Mouse (Mus musculus) heart, postnatal 36 days (tissue): Measurements from ENCODE around the gene Emb. TPM values are rescaled to one million over a fixed set of nuclear protein-coding genes. Genes with fewer than 3 reads are reported as not detected.

ENCODE experiments used
- DNase-seq, 2 experiments: peaks; one replicate each; pipeline ENCODE4 v3.0.0; 2021 to 2022
- intact Hi-C: fragments of 180-260 bp; cut with DNase I; formaldehyde crosslinking; loops from one replicate; pipeline ENCODE4 v1.15.1; 2025
- total RNA-seq, 2 experiments: library from RNA; stranded (reverse); gene quantifications; 2 replicates each; pipeline ENCODE4 v1.2.3; 2021

Emb gene
- total RNA-seq, 2 experiments from 2014 or later = 10.4 to 11.5 TPM

GRCm38 (mm10) chr13:117311446-117312225 lies 103.3 kb downstream of the Emb start:
- peak; percentile 52 to 79 for DNase-seq
- intact Hi-C loops = no loop called here

Other genes with a start within 250 kb of the Emb start
- gene Parp8, start 183.0 kb upstream of the Emb start, total RNA-seq = 10 to 100 TPM in 1 of 2 experiments, 1 to 10 TPM in 1; 8.4 to 11.8 TPM
- gene Gm17509, start 12.5 kb downstream of the Emb start, total RNA-seq = not detected